9 mouse cellular contexts compared by ENCODE assay signal in genomic region chrX:6047066-6047935, GRCm38 (mm10). TPM values are rescaled to one million over a fixed set of nuclear protein-coding genes. Genes with fewer than 3 reads are reported as not detected.
DNase-seq lines count a peak whose midpoint lies in the region; ATAC-seq and TF ChIP-seq lines count a peak whose summit lies in the region.
"Not testable (repeated sequence)": the region's sequence is repeated elsewhere in the genome, so short reads cannot be mapped to it uniquely, and the experiment has no call there.
"Had no signal": no experiment of that assay in that cellular context is flagged by ENCODE, and none has a peak within 500 bp of the region (broad histone marks: within the 10 kb centered on the region; RNA-seq: fewer than 3 reads in every experiment).

TSS of gene Nudt11 (plus strand) at chrX:6047453.

- ATAC-seq in hindbrain, embryonic 11.5 days (ENCODE audit: low FRiP score), result peak; percentile 89
- ATAC-seq in midbrain, embryonic 11.5 days (ENCODE audit: low FRiP score), result peak; percentile 89

- no CpG with 5 or more reads among the region's 121 CpGs for WGBS in hindbrain, embryonic 11.5 days
- WGBS in limb, embryonic 10.5 days, result 23% methylated on average over 14 of the region's 121 CpGs
- WGBS in midbrain, embryonic 11.5 days, result 25% methylated on average over 8 of the region's 121 CpGs

- not testable (repeated sequence) for H3K9ac ChIP-seq in hindbrain, embryonic 11.5 days (ENCODE audit: low read depth, low read length); midbrain, embryonic 11.5 days (ENCODE audit: low read length)

- not testable (repeated sequence) for TF ChIP-seq POLR2A in cortical plate, adult 2 months (IDR thresholded peaks at IDR 0.05; ENCODE audit: extremely low read depth, insufficient read depth, low read length)

- H3K27ac ChIP-seq in cortical plate, adult 2 months (ENCODE audit: insufficient read depth, low read length); hindbrain, embryonic 11.5 days (ENCODE audit: low read depth, low read length); limb, embryonic 10.5 days; midbrain, embryonic 11.5 days (ENCODE audit: low read depth, low read length): not testable (repeated sequence)

- not testable (repeated sequence) for H3K27me3 ChIP-seq in hindbrain, embryonic 11.5 days (ENCODE audit: control insufficient read depth, insufficient read depth, low read length); limb, embryonic 10.5 days (ENCODE audit: low read depth, poor library complexity, severe bottlenecking); midbrain, embryonic 11.5 days (ENCODE audit: control insufficient read depth, insufficient read depth, low read length)

- H3K4me2 ChIP-seq in hindbrain, embryonic 11.5 days (replicated peaks; ENCODE audit: low read depth, low read length), result not testable (repeated sequence)
- H3K4me2 ChIP-seq in midbrain, embryonic 11.5 days, result peak within 1 kb of the TSS; percentile 25; the same call in 1 of the 2 replicates

- not testable (repeated sequence) for H3K9me3 ChIP-seq in hindbrain, embryonic 11.5 days (ENCODE audit: control insufficient read depth, low read length); limb, embryonic 10.5 days (replicated peaks); midbrain, embryonic 11.5 days (ENCODE audit: control insufficient read depth, low read length)

- TF ChIP-seq CTCF in cortical plate, adult 2 months (IDR thresholded peaks at IDR 0.05; ENCODE audit: extremely low read depth, insufficient read depth, low read length), result not testable (repeated sequence)

- not testable (repeated sequence) for H3K36me3 ChIP-seq in hindbrain, embryonic 11.5 days (ENCODE audit: control insufficient read depth, insufficient read depth, low read length); limb, embryonic 10.5 days; midbrain, embryonic 11.5 days (ENCODE audit: control insufficient read depth, insufficient read depth, low read length)

- H3K4me1 ChIP-seq in cortical plate, adult 2 months (ENCODE audit: control insufficient read depth, insufficient read depth, low read length); hindbrain, embryonic 11.5 days (replicated peaks; ENCODE audit: control insufficient read depth, insufficient read depth, low read length); limb, embryonic 10.5 days; midbrain, embryonic 11.5 days (ENCODE audit: control insufficient read depth, insufficient read depth, low read length): not testable (repeated sequence)

- peak; percentile 10 for DNase-seq in adrenal gland, postnatal 10 days
- peak; percentile 8 for DNase-seq in gastrocnemius, postnatal 10 days
- not testable (repeated sequence) for DNase-seq in hindbrain, embryonic 11.5 days (ENCODE audit: low spot score); limb, embryonic 10.5 days (ENCODE audit: low spot score); midbrain, embryonic 11.5 days (ENCODE audit: low spot score, missing footprints)
- DNase-seq in kidney, postnatal 14 days, result peak; percentile 20
- peak; percentile 8 for DNase-seq in right cerebral cortex, postnatal 25 days

- H3K4me3 ChIP-seq in cortical plate, adult 2 months (ENCODE audit: insufficient read depth, low read length), result peak within 1 kb of the TSS; percentile 54
- H3K4me3 ChIP-seq in hindbrain, embryonic 11.5 days (ENCODE audit: low read depth, low read length), result peak within 1 kb of the TSS; percentile 27; the same call in 1 of the 2 replicates
- H3K4me3 ChIP-seq in limb, embryonic 10.5 days, result peak within 1 kb of the TSS; percentile 45
- peak within 1 kb of the TSS; percentile 30; the same call in 1 of the 2 replicates for H3K4me3 ChIP-seq in midbrain, embryonic 11.5 days (ENCODE audit: low read depth, low read length)

RNA-seq across cellular contexts. Expression of gene Nudt11, which starts in this region (rescaled TPM):
- 10 to 100 TPM; 11.2 to 12.3 TPM for total RNA-seq in adrenal gland, postnatal 10 days (2021)
- polyA plus RNA-seq in cortical plate, adult 2 months (2012; rRNA removed), result 20.4 and 21.1 TPM in 2 replicates
- total RNA-seq in gastrocnemius, postnatal 10 days (2021), result 1 to 10 TPM; 1.1 to 1.7 TPM
- 11.7 and 12.8 TPM in 2 replicates for polyA plus RNA-seq in hindbrain, embryonic 11.5 days (2014; fragmentation: Nextera tagmentation; extraction: Ambion mirVana)
- 7.3 and 7.9 TPM in 2 replicates for polyA plus RNA-seq in limb, embryonic 10.5 days (2016; fragmentation: Nextera tagmentation; extraction: Ambion mirVana)
- 13.2 TPM in 2 replicates for polyA plus RNA-seq in midbrain, embryonic 11.5 days (2014; fragmentation: Nextera tagmentation; extraction: Ambion mirVana)
- total RNA-seq: neutrophil, adult 5-6 weeks had no signal

Comparison
In these comparisons a context has a peak if more than half of its experiments do, and no peak if none do; other contexts are left out.
1. RNA of gene Nudt11 (total RNA-seq): 11.2 to 12.3 TPM in adrenal gland, postnatal 10 days; 1.1 to 1.7 TPM in gastrocnemius, postnatal 10 days; every median in the first group is over 4 times any median in the second.
2. Peak in every context shown above with its lines, with median percentiles within 50 percentile points of each other: H3K4me3 ChIP-seq.